Mouse (Mus musculus) macrophage (primary cell): ENCODE measurements around the gene Rcan3. TPM values are rescaled to one million over a fixed set of nuclear protein-coding genes. Genes with fewer than 3 reads are reported as not detected.

Source experiments
- polyA plus RNA-seq: library from polyadenylated mRNA; stranded (reverse); fragments of 250-400 nt; gene quantifications from 3 replicates; pipeline ENCODE4 v1.2.4, GENCODE M21; 2018; ENCODE audit warnings: inconsistent platforms

Gene Rcan3
- polyA plus RNA-seq, 1 experiment from 2014 or later, result 11.8 TPM

Other genes starting within 250 kb of the Rcan3 start
- 149 to 188 TPM (median 173 TPM) in 3 replicates for gene Clic4, start 161.0 kb downstream of the Rcan3 start, polyA plus RNA-seq
- 79.8 to 270 TPM (median 92.9 TPM) in 3 replicates for gene Srrm1, start 80.5 kb downstream of the Rcan3 start, polyA plus RNA-seq
- gene Ncmap, start 35.6 kb downstream of the Rcan3 start, polyA plus RNA-seq, result not detected in 3 replicates
- gene Stpg1, start 60.9 kb upstream of the Rcan3 start, polyA plus RNA-seq, result 0.40 to 0.56 TPM in 2 of 3 replicates, not detected in the other
- gene Nipal3, start 61.2 kb upstream of the Rcan3 start, polyA plus RNA-seq, result 10.9 to 33.9 TPM (median 26.1 TPM) in 3 replicates
- not detected in 3 replicates for gene Grhl3, start 139.8 kb upstream of the Rcan3 start, polyA plus RNA-seq